Mouse (Mus musculus) kidney, adult 9 months (tissue): ENCODE data around the gene 2310033P09Rik.
"Not testable (repeated sequence)": the region's sequence is repeated elsewhere in the genome, so short reads cannot be mapped to it uniquely, and the experiment has no call there.

ENCODE experiments used
- DNase-seq: peaks from one replicate; pipeline ENCODE4 v3.0.0; 2022

2310033P09Rik gene

DNA sequence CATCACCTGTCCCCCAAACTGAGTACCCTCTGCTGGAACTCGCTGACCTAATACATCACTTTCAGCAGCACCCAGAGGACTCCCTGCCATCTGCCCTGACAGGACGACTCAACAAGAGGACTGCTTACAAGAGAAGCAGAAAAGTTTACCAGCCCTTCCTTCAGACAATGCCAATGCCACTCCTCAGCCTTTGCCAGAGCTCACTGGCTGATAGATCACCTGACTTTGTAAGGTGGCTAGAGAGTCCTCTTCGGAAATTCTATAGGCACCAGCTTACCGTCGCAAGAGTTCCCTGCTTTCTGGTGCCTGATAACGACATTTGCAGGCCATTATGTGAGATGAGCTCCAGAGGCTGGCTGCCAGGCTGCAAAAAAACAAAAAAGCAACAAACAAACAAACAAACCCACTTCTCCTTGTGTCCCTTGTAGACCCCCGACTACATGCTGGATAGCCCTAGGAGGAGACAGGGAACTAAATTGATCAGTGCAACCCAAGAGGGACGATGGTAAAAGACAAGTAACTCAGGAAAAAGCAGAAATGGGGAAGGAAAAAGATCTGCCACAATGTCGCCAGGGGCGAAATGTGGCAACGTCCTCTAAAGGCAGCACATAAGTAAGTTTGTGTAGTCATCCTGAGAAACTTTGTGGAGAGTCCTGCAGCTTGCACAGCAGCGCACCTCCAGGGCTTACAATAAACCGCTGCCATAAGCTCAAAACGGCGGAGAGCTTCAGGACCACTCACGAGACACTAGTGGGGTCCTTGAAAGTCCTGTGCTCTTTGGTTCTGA lies 6.7 kb upstream of the 2310033P09Rik start:
- DNase-seq: no peak

- DNase-seq: peak; percentile 94
These were observed 5.8 kb upstream of the 2310033P09Rik start, which contains the start of gene Mrpl55 for GRCm38 (mm10) chr11:59202081-59202995. Gene Mrpl55 (plus strand): TSS chr11:59202486.

DNA sequence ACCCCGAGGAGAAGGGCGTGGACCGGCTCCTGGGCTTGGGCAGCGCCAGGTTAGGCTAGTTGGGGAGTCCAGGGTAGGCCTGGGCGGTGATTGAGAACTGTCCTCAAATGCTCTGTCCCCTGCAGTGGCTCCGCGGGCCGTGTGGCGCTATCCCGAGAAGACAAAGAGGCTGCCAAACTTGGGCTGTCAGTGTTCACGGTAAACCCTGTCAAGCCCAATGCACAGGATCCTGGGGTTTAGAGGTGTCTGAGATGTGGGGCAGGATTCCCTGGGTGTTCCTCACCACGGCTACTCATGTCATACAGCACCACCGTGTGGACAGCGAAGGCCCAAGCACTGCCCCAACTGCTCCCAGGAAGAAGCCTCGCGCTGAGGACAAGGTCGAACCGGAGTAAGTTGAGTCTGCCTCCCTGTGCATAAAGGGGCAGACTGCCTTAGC lies 901 bp downstream of the 2310033P09Rik start:
- peak; percentile 83 for DNase-seq

DNA sequence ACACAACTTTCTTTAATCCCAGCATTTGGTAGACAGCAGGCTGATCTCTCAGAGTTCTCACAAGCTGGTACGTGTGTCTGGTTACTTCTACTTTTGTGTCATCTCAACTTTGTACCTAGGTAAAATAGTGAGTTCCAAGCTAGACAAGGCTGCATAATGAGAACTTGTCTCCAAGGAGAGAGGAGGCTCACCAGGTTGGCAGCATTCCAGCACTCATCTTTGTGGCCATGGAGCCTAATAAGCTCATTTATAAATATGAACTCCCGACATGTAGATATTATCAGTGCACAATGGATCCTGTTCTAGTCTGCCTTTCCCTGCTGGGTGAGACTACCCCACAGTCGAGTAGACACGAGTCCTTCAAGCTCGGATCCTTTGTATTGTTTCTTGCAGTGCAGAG lies 1.5 kb downstream of the 2310033P09Rik start:
- no peak for DNase-seq

- no peak for DNase-seq
These were observed 1.9 kb downstream of the 2310033P09Rik start for GRCm38 (mm10) chr11:59210020-59210419.

DNA sequence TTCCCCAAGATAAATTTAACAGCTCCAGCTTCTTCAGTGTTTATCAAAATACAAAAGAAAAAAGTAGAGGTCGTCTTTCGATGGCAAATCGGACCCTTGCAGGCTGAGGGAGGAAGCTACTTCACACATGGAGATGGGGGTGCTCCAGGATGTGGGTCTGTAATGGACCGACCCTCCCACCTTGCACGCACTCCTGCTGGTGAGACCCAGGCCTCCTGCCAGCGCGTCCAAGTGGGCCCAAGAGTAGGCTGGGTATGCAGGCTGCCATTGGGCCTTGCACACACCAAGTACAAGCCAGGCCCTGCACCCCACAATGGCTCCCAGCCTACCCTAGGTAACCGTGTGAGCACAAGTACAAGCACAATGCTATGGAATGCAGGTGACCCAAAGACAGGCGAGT lies 3.4 kb downstream of the 2310033P09Rik start:
- DNase-seq: not testable (repeated sequence)

DNA sequence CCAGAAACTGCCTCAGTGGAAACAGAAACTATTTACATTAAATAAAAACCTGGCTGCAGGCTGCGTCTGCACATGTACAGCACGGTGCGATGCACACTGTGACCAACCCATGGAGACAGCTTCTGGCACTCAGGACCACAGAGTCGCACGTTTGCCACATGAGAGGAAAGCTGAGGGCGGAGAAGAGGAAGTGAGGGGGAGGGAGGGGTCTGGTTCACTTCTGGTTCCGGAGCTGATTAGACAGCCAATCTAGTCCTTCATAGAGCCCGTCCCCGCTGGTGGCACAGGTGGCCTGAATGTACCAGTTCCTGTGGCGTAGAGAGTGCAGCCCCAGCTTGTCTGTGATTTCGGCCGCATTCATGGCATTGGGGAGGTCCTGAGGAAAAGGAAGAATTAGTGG lies 4.2 kb downstream of the 2310033P09Rik start:
- peak; percentile 21 for DNase-seq

- peak; percentile 18 for DNase-seq
These were observed 4.9 kb downstream of the 2310033P09Rik start for GRCm38 (mm10) chr11:59212892-59213494.

- DNase-seq: no peak
These were observed 8.8 kb downstream of the 2310033P09Rik start for GRCm38 (mm10) chr11:59216955-59217354.

DNA sequence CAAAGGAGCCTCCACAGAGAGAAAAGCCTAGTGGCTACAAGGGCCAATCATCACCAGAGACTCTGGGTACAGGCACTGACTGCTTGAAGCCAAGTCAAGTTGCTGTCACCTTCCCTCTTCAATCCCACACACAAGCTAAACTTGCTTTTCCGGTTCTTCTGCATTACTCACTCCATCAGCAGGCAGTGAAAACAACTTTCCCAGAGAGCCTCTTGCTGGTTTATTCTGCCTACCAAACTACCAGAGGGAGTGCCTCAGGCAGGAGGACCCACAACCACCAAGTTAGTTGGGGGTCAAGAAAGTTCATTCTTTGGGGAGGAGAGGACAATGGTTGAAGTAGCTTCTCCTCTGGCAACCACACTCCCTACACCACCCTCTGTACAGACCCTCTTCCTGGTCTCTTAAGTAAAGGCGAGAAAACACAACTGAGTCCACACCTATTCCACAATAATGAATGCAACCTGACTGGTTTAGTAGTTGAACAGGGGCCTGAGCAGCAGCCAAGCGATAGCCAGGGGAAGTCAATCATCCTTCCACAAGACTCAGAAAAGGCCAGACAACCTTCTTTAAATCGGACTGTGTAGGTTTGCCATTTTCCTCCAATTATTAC lies 10.4 kb downstream of the 2310033P09Rik start:
- DNase-seq: peak; percentile 73

- no peak for DNase-seq
These were observed 10.9 kb downstream of the 2310033P09Rik start for GRCm38 (mm10) chr11:59219064-59219463.

GRCm38 (mm10) chr11:59221604-59222003 lies 13.5 kb downstream of the 2310033P09Rik start:
- DNase-seq: no peak

DNA sequence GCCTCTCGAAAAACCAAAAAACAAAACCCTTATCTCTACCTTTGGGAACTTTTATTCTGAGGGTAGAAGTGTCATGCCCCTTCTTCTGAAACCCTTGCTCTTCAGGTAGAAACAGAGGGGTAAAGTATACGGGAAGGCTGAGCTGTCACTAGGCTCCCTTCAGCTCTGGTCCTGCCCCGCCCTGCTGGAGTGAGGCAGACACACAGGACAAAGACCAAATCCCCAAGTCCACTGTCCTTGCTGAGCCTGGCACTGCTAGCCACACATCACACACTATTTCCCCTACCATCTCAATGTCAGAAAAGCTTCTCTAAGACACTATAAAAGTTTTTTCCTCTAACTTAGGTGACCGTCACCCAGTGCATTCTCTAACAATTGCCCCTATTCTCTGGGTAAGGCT lies 14.2 kb downstream of the 2310033P09Rik start:
- DNase-seq: no peak

DNA sequence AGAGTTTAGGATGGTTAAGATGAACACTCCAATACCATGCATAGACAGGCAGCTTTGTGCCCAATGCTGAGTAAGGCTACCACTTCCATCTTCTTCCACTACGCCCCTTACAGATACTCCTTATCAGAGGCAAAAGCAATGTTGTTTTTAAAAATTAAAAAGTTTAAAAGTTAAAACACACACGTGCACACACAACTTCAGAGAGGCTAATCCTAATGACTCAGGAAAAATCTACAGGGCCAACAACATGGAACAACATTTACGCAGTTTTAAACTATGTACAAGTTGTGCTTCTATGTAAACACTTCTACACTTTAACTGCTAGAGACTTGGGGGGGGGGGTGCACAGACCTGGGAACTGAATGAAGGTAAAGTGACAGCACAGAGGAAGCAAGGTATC lies 15.9 kb downstream of the 2310033P09Rik start:
- no peak for DNase-seq

- DNase-seq: no peak
These were observed 16.3 kb downstream of the 2310033P09Rik start for GRCm38 (mm10) chr11:59224470-59224869.

- DNase-seq: no peak
These were observed 17.0 kb downstream of the 2310033P09Rik start for GRCm38 (mm10) chr11:59225167-59225566.

DNA sequence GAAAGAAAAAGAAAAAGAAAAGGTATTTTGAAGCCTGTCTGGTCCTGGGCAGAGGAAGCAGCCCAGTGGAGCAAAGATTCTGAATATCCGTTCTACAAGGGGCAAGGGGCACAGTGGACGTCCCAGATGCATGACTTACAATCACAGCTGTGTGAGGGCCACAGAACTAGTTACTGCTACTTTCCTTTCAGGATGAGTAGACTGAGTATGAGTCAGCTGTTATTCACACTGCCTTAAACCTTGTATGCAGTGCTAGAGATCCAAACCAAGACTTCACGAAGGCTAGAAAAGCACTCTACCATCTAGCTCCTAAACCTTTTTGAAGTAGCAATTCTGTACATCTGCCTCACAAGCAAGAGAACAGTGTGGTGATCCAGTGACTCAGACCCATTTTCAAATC lies 18.1 kb downstream of the 2310033P09Rik start:
- DNase-seq: peak; percentile 25

GRCm38 (mm10) chr11:59226787-59227603 lies 18.9 kb downstream of the 2310033P09Rik start:
- peak; percentile 67 for DNase-seq

DNA sequence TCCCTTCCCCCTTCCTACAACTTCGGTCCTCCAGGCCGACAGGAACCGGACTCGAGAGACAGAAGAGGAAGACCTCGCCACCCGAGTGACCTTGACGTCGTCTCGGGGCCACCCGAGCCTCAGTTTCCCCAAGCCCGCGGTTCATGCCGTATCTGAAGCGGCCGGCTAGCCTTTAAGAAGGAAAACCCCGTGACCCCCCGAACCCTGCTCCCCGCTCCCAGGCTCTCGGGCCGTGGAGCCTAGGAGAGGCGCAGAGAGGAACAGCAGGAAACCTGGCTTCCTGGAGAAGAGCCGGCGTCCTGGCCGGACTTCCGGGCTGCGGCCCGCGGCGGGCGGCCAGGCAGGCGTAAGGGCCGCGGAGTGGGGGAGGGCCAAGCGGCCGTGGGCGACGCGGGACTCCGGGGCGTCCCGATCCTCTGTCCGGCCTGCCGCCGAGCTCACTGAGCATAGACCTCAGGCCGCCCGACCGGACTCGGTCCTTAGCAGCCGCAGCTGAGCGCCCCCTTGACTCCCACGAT lies 19.5 kb downstream of the 2310033P09Rik start:
- peak; percentile 49 for DNase-seq

- peak; percentile 98 for DNase-seq
These were observed 20.2 kb downstream of the 2310033P09Rik start, which contains the start of gene Arf1 for GRCm38 (mm10) chr11:59228122-59228953. Gene Arf1 (minus strand): TSS chr11:59228270.
